Mouse (Mus musculus) naive thymus-derived CD4-positive, alpha-beta T cell, adult 2 months (primary cell): ENCODE data around the gene Fuom.
"Not testable (repeated sequence)": the region's sequence is repeated elsewhere in the genome, so short reads cannot be mapped to it uniquely, and the experiment has no call there.

Experiments used
- DNase-seq: peaks from one replicate; pipeline ENCODE4 v3.0.0-alpha.2; 2011; ENCODE audit warnings: low read depth

Gene Fuom

DNA sequence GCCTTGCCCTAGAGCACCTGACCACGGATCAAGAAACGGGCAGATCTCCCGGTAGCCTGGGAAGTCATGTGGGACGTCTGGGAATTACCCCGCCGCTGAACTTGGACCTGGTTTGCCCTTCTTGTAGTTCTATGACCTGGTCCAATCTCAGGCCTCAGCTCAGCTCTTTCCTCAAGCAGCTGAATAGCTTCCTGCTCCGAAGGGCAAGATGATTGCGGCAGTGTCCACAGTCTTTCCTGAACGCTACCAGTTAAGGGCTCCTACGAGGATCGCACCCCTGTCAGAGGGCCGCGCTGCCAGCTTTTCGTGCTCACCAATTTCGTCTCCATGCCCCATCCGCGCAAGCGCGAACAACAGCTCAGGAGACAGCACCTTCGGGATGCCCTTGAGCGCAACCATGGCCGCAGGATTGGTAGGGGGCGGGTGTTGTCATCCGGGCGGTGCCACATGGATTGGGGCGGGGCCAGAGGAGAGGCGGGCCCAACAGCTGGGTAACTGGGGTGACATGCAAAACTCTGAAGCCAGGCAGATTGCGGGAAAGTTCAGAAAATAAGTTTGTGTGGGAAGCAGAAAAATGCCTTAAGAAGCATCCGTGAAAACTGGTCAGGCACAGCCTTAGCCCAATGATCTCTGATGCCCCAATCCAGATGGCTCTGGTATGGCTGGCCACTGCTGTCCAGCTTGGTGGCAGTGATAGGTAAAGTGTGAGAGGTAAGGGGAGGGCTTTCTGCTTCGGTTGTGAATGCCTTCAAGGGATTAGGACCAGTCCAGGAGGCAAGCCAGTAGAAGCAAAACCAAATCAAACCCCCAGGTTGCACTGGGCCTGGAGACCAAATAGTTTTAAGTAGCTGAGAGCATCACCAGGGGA lies at the start of gene Fuom:
Fuom (minus strand) TSS at position 449 of the 868 bp plus-strand sequence.
- peak; percentile 81 for DNase-seq

DNA sequence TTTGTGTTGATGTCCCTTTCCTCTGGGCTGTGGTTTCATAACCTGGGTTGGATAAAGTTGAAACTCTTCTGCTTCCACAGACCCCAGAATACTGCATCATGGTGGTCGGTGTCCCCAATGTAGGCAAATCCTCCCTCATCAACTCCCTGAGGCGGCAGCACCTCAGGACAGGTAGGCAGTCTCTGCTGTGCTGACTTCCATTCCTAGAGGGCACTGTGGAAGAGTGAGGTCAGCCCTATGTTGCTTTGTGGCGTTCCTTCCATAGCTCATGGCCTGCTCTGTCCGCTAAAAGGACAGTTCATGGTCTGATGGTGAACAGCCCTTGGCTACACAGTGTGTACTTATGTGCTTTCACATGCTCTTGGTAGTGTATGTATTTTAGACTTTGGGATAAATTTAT lies 42.3 kb upstream of the Fuom start:
- DNase-seq, result no peak

DNA sequence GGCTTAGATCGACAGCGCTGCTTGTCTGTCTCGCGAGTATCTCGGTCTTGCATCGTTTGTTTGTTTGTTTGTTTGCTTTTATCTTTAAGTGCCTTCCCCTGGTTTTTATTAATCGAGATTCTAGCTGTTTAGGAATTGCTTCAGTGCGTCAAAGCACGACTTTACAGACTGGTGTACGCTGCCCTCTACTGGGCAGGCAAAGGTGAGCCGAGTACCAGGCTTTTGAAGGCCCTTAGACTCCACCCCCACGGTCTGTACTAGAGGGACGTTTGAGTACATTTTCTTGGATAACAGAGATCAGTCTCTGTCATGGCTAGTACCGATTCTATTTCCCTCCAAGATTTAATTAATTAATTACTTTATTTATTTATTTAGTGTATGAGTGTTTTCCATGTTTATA lies 39.1 kb upstream of the Fuom start:
- peak; percentile 86 for DNase-seq

DNA sequence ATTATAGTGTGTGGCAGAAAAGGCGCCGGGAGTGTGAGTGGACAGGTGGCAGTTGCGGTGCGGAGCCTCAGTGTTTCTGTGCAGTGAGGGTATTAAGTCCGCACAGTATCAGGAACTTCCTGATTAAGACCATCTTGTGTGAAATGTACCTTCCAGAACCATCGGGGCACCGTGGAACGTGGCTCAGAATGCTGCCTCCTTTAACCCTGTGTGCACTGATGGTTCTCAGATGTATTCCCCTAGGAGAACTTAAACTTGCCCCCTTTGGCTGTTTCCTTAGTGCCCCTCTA lies 35.7 kb upstream of the Fuom start:
- DNase-seq, result no peak

DNA sequence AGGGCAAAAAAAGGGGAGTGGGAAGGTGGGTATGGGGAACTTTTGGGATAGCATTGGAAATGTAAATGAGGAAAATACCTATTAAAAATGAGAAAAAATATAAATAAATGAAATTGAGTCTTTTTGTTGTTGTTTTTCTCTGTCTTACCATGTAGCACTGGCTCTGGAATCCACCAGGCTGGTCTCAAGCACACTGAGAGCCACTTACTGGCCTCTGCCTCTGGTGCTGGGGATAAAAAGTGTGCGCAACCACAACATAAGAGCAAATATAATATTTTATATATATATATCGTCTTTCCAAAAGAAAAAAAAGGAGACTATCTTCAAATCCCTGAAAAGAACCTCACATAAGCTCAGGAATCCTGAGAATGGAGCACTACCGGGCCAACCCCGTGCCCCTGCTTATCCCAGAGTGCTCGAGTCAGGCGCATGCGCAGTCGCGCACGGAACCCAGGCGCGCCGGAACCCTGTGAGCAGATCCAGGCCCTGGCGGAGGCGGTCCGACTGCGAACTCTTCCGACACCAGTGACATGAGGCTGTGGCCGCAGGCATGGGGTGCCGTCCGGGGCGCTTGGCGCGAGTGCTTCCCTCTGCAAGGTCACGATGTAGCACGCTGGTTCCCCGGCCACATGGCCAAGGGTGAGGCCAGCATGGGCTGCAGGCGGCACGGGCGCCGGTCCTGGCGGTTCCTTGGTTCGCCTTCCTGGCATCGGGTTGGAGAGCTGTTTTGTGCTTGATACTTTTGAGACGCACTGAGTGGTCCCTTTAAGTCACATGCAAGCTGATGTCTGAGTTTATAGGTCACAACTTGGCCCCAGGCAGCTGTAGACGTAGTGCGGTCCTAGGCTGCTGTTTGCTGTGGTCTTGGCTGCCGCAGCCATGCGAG lies 35.1 kb upstream of the Fuom start, which contains the start of gene Mtg1:
Mtg1 (plus strand) TSS at position 430 of the 886 bp plus-strand sequence.
- peak; percentile 98 for DNase-seq

DNA sequence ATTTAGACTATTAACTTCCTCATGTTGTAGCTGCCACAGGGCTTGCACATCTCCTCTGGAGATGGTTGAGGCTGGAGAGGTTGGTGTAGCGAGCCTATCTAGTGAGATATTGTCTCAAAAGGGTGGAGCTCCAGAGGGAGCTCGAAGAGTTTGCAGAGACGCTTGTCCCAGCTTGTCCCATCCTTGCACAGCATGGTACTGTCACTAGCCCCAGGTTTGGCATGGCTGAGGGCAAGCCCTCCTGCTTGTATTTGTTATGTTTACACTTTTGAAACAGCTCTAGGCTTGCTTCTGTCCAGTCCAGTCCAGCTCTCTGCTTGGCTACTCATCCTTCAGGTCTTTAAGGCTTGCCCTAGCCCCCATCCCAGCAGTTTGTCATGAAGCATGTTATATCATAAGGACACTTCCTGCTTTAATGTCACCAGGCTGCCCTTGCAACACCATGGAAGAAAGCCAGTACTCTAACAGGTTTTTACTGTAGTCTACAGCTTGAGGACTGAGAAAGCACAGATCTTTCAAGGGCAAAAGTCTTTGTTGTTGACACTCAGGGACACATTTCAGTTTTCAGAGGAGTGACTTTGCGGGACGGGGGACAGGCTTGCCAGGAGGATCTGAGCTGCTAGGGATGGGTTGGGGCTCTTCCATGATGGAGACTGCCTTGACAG lies 33.0 kb upstream of the Fuom start:
- no peak for DNase-seq

DNA sequence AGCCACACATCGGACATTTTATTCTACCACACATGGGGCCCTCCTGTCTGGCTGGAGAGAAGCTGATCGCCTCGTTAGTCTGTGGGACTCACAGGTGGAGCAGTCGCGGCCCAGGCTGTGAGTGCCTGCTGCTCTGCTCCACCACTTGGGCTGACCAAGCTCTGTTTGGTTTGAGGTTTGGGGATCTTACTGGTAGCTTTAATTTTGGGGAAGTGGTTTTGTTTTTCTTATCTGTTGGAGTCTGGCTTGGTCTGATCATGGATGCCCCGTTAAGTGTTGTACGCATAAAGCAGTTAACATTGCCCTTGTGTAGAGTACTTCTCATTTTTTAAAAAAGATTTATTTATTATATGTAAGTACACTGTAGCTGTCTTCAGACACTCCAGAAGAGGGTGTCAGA lies 31.8 kb upstream of the Fuom start:
- DNase-seq, result not testable (repeated sequence)

DNA sequence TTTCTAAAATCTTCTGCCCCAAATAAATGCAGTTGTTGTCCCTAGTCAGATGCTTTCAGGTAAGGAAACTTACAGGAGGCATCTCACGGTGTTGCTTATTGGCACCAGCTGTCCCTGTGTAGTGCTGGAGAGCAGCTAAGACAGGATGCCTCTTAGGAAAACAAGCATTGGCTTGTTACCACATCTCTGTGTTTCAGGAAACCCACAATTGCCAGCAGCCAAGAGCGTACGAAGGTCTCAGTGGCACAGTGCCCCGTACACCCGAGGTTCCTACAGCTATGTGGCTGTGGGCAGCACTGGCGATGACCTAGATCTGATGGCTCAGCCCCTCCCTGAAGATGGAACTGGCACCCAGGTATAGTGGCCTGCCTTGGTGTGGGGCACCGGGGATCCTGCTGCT lies 29.9 kb upstream of the Fuom start:
- not testable (repeated sequence) for DNase-seq

DNA sequence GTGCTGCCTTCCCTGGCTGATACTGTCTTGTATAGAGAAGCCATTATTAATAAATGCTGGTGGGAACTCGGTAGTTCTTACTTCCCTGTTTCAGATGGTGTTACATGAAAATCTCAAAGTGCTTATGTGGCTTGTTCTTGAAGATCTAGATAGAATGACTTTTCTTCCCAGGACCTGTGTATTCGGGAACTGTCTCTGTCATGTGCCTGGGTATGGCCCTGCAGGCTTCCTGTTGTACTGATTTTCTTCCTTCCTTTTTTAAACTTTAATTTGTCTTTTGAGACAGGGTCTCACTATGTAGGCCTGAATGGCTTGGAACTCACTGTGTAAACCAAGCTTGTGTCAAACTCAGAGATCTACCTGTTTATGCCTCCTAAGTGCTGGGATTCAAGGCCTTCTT lies 25.7 kb upstream of the Fuom start:
- DNase-seq, result no peak

DNA sequence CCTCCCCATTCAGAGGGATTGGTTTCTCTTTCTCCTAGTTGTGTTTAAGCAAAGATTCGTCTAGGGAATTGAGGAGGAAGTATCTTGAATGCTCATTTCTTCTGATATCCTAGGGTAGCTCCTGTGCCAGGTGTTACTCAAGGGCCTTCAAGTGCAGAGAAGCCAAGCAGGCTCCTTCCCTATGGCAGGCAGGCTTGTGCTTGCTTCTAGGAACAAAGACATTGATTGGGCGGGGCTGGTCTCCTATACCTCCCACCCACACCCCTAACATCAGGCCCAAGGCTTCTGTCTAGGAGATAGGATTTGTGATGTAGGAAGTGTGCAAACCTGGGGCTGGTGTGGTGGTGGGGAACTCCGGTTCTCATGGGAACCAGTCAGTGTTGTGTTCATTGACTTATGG lies 24.7 kb upstream of the Fuom start:
- DNase-seq, result no peak

DNA sequence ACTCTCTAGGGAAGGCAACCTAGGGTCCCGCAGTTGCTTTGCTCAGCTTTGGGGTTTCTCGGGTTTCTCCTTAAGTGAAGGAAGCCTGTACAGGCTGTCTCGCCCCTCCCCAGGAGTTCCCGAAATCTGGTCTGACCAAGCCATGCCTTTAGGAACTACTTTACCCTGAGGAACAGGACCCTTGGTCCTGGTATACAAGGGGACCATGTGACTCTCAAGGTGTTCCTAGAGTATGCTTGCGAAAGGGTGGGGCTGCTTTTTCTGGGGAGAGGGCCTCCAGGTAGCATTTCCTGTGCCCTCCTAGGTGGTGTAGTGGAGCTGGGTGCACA lies 23.7 kb upstream of the Fuom start:
- DNase-seq, result no peak

DNA sequence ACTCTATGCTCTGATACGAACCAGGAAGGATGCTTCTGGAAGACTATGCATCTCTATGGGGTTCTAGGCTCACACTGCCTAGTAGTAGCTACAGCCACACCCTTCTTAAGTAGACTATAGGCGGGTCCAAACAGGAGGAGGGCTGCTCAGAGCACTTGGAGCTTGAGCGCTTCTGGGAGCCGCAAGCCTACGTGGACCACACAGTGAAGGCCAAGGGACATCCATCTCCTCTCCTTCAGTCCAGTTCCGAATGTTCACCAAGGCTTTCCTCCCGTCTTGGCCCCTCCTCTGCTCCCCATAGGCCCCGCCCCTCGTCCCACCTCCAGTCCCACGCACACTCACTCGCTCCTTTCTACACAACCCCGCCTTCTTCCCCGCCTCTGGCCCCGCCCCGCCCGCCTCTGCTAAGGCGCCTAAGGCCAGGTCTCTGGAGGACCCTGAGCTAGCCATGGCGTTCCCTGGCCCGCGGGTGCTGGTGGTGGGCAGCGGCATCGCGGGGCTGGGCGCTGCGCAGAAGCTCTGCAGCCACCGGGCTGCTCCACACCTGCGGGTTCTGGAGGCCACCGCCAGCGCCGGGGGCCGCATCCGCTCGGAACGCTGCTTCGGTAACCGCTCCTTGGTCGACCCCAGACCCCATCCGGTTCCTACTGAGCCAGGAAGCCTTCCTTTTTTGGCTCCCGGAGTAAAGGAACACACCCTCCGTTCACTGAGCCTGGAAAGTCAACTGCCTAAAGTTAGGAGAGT lies 23.2 kb upstream of the Fuom start:
- peak; percentile 91 for DNase-seq

DNA sequence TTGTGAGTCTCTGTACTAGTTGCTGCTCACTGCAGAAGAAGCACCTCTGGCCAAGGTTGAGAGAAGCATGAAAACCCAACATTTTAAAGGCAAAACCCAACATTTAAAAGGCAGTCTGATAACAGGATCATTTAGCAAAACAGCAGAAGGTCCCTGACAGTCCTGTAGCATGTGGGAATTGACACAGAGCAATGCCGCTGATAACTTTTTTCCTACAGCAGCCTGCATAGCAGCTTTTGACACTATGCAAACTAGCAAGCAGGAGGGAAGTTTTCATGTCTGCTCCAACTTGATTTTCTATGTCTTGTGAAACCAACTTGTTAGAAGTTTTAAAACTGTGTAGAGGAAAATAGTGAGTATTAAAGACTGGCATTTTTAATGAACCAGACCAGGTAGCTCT lies 22.1 kb upstream of the Fuom start:
- DNase-seq, result no peak

DNA sequence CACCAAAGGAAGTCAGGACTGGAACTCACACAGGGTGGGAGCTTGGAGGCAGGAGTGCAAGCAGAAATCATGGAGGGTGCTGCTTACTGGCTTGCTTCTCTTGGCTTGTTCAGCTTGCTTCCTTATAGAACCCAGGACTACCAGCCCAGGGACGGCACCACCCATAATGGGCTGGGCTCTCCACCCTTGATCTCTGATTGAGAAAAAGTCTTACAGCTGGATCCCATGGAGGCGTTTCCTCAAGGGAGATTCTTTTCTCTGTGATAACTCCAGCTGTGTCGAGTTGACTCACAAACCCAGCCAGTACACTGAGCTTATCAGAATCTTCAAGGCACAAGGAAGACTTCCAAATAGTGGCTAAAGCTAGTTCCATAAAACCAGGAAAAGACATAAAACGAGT lies 20.5 kb upstream of the Fuom start:
- no peak for DNase-seq

DNA sequence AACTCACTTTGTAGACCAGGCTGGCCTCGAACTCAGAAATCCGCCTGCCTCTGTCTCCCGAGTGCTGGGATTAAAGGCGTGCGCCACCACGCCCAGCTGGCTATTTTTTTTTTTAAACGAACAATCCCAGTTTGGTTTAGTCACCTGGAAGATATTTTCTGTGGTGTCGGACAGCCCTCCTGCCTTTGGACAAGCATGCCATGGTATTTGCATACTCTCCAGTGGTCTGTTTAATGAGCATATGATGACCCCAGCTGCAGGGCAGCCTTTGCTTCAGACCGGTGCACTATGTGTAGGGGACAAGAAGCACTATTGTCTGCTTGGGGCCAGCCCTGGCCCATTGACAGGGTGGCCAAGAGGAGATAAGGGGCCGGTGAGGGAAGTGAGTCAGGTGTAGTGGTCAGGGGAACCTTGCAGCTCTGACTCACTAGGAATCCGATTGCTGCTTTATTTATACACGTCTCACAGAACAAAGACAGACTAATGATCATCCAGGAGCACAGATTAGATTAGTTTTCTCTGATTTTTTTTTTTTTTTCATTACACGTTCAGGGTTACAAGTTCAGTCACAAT lies 19.2 kb upstream of the Fuom start:
- no peak for DNase-seq

DNA sequence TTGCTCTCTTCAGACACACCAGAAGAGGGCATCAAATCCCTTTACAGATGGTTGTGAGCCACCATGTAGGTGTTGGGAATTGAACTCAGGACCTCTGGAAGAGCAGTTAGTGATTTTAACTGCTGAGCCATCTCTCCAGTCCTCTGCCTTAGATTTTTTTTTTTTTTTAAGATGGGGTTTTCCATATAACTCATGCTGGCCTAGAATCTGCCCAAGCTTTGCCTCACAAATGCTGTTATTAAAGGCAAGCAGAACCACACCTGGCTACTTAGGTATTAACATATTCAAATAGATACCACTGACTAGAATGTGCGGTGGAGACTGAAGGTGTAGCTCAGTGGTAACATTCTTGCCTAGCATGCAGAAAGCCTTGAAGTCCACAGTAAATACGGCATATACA lies 18.2 kb upstream of the Fuom start:
- no peak for DNase-seq

DNA sequence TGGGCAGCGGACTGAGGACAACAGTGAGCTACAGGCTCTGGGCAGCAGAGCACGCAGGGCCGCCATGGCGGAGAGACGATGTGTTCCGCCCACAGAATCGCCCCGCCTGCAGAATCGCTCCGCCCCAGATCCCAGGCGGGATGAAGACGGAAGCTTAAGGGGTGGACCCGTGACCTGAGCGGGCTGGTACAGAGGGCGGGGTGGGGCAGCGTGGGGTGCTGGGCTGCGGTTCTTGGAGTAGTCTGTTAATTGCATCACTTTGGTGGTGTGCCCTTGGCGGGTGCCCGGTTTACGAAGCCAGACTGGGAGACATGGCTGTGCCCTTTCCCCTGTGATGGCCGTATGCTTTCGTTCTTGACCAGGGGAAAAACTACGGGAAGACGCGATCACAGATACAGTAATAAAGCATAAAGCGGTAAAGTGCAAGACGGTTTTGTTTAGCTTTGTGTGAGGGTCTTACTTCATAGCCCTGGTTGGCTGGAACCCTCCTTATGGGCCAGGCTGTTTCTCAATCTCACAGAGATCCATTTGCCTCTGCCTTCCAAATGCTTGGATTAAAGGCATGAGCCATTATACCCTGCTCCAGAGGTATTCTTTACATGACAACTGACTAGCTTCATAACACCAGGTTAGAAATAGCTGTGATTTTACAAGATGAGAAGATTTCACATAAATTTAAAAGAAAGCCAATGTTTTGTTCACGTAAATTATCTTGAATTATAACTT lies 14.3 kb upstream of the Fuom start, which contains the start of gene Echs1:
Echs1 (minus strand) TSS at position 148 of the 726 bp plus-strand sequence.
- peak; percentile 90 for DNase-seq

DNA sequence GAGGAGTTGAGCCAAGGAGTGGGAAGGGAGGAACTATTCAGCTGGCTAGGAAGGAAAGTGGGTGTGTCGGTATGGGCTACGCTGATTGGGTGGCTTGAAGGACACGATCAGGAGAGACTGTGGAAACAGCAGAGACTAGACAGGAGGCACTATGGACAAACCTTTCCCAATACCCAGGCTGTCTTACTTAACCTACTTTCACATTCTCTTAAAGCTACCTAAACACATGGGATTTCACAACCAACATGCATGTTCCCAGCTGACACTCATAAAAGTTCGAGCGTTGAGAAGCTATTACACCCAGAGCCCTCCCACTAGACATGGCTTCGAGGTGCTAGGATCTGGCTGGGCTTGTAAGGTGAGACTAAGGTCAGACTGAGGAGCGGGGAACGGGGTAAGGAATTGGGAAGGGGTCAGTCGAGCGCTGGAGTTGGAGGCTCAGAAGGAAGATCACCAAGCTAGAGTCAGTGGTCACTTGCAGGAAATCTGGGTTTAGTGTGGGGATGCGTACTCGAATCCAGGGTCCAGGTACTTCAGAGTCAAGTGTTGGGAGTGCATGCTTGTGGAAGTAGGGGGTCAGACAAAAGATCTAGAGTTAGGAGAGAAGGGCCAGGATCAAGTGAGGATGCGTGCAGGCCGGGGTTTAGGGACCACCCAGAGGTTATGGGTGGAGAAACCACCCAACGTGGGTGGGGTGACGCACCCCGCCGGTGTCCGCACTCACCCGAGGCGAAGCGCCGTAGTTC lies 13.5 kb upstream of the Fuom start, which contains the start of gene Paox:
Paox (plus strand) TSS at position 217 of the 746 bp plus-strand sequence.
- DNase-seq, result peak; percentile 34

DNA sequence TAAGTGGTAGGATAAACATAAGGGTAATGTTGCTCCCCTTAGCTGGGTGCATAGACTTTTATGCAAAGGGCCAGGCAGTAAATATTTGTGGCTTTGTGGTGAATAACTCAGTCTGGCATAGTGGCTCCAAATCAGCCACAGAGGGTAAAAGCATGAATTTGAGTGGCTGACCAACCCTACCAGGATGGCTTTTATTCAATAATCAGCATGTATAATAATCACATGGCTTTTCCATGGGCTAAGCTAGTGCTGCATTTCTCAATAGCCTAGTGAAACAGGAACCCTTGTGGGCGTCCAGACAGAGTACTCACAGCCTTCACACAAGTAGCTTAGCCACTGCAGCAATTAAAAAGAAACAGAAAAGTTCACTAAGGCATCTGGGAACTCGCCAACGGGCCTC lies 9.7 kb upstream of the Fuom start:
- DNase-seq, result no peak

DNA sequence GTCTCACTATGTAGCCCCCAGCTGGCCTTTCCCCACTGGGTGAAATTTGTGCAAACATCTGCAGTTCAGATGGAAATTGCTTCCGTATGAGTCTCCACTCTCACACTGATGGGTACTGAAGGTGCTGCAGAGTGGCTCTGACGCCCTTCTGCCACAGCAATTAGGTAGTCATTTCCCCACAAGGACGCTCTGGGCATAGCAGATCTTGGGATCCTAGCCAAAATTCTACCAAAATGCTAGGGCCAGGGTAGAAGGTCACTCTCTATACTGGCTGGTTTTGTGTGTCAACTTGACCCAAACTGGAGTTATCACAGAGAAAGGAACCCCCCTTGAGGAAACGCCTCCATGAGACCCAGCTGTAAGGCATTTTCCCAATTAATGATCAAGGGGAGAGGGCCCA lies 1.8 kb upstream of the Fuom start:
- DNase-seq, result no peak
